In the genomic region with DNA sequence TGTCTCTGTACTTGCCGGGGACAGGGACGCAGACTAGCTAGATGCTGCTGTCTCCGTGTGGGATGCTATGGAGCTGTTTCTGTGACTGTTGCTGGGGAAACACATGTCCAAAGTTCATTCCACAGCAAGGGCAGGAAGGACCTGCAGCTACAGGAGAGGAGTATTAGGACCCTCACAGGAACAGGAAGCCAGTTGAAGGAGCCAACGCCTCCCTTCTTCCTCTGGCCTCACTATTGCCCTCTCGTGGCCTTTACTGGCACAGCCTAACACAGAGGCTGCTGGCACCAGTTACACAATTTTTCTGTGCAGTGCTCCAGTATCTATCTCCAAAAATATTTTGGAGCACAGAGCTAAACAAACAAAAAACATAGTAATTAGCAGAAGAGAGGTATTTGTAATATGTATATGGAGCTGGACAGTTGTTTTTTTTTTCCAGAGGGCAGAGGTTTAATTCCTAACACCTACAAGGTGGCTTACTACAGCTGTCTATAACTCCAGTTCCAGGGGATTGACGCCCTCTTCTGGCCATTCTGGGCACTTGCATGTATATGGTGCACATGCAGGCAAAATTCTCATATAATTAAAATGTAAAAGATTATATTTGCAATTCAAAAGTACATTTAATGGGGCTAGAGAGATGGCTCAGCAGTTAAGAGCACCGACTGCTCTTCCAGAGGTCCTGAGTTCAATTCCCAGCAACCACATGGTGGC, we compare ENCODE assay signal across 1 mouse cellular context.
A peak's percentile ranks its signal among the peaks of the same experiment; 100 is the strongest.
TF ChIP-seq lines count a peak whose summit lies in the region.

Zdhhc18 (minus strand) TSS at position 166 of the 711 bp plus-strand sequence.

TF ChIP-seq in CH12.LX, 34 proteins besides CTCF, POLR2A, EP300 and RAD21 (continued from another document):
- TF ChIP-seq HCFC1 (IDR thresholded peaks at IDR 0.05; ENCODE audit: low read depth, low read length) (peak; percentile 73), ZC3H11A (IDR thresholded peaks at IDR 0.05; ENCODE audit: low read depth, low read length) (no peak; the same call in 1 of the 2 replicates), SMC3 (IDR thresholded peaks at IDR 0.05; ENCODE audit: low read depth, low read length) (peak; percentile 85), USF1 (IDR thresholded peaks at IDR 0.05; ENCODE audit: low read depth, low read length) (no peak), ETS1 (conservative IDR thresholded peaks at IDR 0.05; ENCODE audit: low read depth, low read length) (no peak), ZNF384 (IDR thresholded peaks at IDR 0.05; ENCODE audit: low read depth, low read length) (peak; percentile 31; the same call in 1 of the 2 replicates), RCOR1 (conservative IDR thresholded peaks at IDR 0.05; ENCODE audit: low read depth, low read length) (no peak), MAX (IDR thresholded peaks at IDR 0.05; ENCODE audit: low read length) (no peak), MAZ (IDR thresholded peaks at IDR 0.05; ENCODE audit: low read depth, low read length) (peak; percentile 65; the same call in 1 of the 2 replicates), GABPA (IDR thresholded peaks at IDR 0.05; ENCODE audit: insufficient replicate concordance, low read depth, low read length) (no peak), E2F4 (IDR thresholded peaks at IDR 0.05; ENCODE audit: insufficient replicate concordance, low read depth, low read length) (peak; percentile 48; the same call in 1 of the 2 replicates), JUND (conservative IDR thresholded peaks at IDR 0.05; ENCODE audit: low read depth, low read length) (no peak), MXI1 (IDR thresholded peaks at IDR 0.05; ENCODE audit: low read depth, low read length) (0 out of 2 replicates have a peak, but pooled peaks have one; percentile 42), CHD2 (IDR thresholded peaks at IDR 0.05; ENCODE audit: low read length) (no peak), TCF12 (IDR thresholded peaks at IDR 0.05; ENCODE audit: low read depth, low read length) (0 out of 2 replicates have a peak, but pooled peaks have one; percentile 39), MAFK (IDR thresholded peaks at IDR 0.05; ENCODE audit: insufficient replicate concordance, low read length) (no peak), UBTF (IDR thresholded peaks at IDR 0.05; ENCODE audit: low read depth, low read length) (no peak), ZKSCAN1 (IDR thresholded peaks at IDR 0.05; ENCODE audit: borderline replicate concordance, low read depth, low read length) (no peak), PAX5 (IDR thresholded peaks at IDR 0.05; ENCODE audit: low read length) (no peak), POLR2AphosphoS2 (IDR thresholded peaks at IDR 0.05; ENCODE audit: low read depth, low read length) (no peak), NRF1 (IDR thresholded peaks at IDR 0.05; ENCODE audit: low read depth, low read length) (no peak; the same call in 1 of the 2 replicates), IRF4 (IDR thresholded peaks at IDR 0.05; ENCODE audit: low read depth, low read length) (0 out of 2 replicates have a peak, but pooled peaks have one; percentile 16), BHLHE40 (IDR thresholded peaks at IDR 0.05; ENCODE audit: low read depth, low read length) (no peak; the same call in 1 of the 2 replicates), NELFE (IDR thresholded peaks at IDR 0.05; ENCODE audit: low read depth, low read length) (peak; percentile 78), MYC (IDR thresholded peaks at IDR 0.05; ENCODE audit: low read depth, low read length) (peak; percentile 35; the same call in 1 of the 2 replicates), MEF2A (IDR thresholded peaks at IDR 0.05; ENCODE audit: borderline replicate concordance, low read depth, low read length) (no peak), ELF1 (IDR thresholded peaks at IDR 0.05; ENCODE audit: low read depth, low read length) (peak; percentile 88), JUN (IDR thresholded peaks at IDR 0.05; ENCODE audit: insufficient read depth, low read depth, low read length) (no peak), SIN3A (IDR thresholded peaks at IDR 0.05; ENCODE audit: low read length) (peak; percentile 85), CHD1 (IDR thresholded peaks at IDR 0.05; ENCODE audit: low read depth, low read length) (no peak), KAT2A (IDR thresholded peaks at IDR 0.05; ENCODE audit: insufficient replicate concordance, low read length) (0 out of 2 replicates have a peak, but pooled peaks have one; percentile 24), TBP (conservative IDR thresholded peaks at IDR 0.05; ENCODE audit: low read depth, low read length) (peak; percentile 75; the same call in 1 of the 2 replicates)
TF ChIP-seq in CH12.LX: peak in this region for 14.
